Mouse (Mus musculus): Measurements from ENCODE around the gene Rara.
A peak's percentile ranks its signal among the peaks of the same experiment; 100 is the strongest.

Rara gene

DNA sequence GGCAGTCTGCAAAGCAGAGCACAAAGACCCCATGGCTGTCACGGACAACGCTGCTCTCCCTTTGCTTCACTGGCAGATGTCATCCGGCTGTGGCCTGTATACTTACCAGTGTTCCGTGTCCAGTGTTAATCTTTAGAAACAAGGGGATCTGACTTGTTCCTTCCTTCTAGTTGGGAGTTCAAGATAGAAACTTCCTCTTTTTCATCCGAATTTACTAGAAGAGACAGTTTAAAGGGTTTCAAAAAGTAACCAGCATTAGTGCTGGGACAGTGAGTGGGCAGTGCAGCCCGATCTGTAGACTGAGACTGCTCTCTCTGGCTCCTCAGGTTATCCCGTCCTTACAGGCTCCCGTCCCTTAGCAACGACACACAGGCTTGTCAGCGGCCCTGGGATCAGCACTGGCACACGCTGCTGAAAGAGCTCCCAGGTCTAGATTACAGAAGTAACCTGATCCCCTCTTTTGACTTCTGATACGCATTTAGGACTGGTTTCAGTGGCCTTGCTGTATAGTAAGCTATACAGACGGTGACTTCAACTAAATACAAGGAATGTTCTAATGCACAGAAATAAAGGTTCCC, 10.1 kb upstream of the Rara start:
- no peak for TF ChIP-seq GATA4 (IDR thresholded peaks at IDR 0.05; ENCODE audit: insufficient replicate concordance, low read length)

DNA sequence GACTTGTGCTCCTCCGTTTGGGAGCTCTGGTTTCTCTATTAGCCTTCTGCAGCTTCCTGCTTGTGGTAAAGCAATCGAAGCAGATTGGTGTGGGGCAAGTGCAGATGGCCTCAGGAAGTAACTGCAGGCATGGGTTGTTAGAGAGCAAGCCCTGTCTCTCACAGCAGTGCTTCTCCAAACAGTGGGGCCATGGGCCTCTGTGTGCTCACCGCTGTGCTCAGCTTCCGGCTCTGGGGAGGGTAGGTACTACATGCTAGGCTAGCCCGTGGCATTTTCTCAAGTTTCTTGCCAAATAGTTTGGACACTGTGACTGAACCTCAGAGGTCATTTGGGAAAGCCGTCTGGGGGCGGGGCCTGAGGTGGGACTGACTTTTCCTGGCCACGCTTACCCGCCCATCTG, 9.4 kb upstream of the Rara start:
- no peak for TF ChIP-seq GATA4 (IDR thresholded peaks at IDR 0.05; ENCODE audit: insufficient replicate concordance, low read length)

DNA sequence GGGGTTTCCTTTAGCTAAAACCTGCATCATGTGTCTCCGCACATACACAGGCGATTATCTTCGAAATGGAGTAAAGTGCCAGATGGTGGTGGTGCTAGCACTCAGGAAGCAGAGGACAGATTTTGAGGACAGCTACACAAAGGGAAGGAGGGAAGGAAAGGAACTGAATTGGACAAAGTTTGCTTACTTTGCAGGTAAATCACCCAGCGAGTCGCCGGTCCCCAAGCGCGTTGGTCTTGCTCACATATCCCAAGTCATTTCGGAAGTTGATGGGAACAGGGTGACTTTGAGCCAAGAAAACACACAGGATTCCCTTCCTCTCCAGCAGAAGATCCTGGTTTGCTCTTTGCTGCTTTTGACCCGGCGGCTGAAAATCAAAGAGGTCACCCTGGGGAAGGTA, 8.6 kb upstream of the Rara start:
- no peak for TF ChIP-seq GATA4 (IDR thresholded peaks at IDR 0.05; ENCODE audit: insufficient replicate concordance, low read length)

DNA sequence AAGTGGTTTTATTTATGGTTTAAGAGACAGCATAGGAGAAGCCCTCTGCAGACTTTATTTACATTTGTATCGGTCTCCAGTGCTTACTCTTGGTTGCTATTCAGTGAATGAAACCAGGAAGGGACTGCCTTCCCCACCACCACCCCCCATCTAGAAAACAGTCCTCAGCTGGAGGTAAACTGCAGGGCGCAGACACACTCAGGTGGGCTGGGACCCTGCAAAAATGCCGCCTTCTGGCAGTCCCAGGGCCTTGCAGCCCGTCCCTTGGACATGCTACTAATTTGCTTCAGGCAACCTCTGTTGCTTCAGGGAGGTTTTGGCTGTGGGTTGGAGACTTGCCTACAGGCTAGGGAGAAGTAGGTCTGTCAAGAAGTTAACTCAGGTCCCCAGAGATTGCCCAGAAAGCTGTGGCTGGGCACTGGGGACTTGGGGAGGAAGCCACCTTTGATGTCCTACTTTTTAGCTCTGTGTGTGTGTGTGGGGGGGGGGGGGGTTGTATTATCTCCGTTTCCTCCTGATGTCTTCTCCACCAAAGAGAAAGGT, 2.9 kb upstream of the Rara start:
- TF ChIP-seq GATA4 (IDR thresholded peaks at IDR 0.05; ENCODE audit: insufficient replicate concordance, low read length): no peak

DNA sequence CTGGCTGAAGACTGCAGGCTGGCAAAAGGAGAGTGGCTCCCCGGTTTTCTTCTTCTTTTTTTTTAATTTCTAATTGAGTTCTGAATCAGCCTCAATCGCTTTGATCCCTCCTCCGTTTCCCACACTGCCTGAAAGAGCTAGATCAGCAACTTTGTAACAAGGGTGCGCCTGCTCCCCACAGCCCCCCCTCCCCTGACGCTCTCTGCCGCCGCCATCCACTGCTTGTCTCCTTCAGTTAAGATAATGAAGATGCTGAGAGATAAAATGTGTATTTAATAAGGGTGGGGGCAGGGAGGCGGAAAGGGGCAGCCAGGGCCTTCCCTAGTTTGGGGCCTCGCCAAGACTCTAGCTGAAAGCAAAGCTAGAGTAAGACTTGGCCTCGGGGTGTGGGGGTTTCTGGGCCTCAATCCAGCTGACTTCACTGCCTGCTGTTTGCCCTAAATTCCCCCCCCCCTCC, 2.3 kb upstream of the Rara start:
- TF ChIP-seq GATA4 (IDR thresholded peaks at IDR 0.05; ENCODE audit: insufficient replicate concordance, low read length): no peak

DNA sequence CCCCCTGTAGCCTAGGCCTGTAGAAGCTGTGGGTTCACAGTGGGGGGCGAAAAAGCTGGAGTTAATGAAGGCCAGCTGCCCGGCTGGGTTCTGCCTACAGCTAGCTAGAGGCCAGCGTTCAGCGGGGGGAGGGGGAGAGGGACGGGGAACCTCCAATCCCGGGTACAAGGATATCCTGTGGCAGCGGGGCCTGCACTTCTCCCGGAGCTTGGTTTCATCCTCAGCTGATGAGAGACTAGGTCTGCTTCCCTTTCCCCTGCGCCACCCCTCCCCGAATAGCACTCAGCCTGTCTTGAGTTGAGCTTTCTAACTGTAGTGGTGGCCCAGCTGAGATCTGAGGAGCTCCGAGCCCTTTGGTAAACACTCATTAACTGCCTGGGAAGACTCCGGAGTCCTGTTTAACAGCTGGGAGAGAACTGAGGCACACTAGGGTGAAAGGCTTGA, 1.7 kb upstream of the Rara start:
- no peak for TF ChIP-seq GATA4 (IDR thresholded peaks at IDR 0.05; ENCODE audit: insufficient replicate concordance, low read length)

DNA sequence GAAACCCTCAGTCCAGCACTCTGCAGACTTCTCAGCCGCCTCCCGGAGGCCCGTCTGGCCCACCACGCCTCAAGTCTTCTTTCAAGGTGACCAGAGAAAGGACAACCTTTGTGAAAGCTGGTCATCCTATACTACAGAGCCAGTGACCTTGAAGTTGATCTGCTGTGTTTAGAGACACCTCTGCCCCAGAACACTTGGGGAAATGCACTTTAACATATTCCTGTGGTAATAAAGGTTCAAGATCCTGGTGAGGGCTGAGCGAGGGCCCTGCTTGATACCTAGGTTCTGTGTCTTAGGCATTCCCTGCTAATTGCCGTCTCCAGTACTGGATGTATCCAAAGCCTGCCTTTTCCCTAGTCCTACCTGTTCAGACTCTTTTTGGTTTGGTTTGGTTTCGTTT, 1.1 kb upstream of the Rara start:
- no peak for TF ChIP-seq GATA4 (IDR thresholded peaks at IDR 0.05; ENCODE audit: insufficient replicate concordance, low read length)

DNA sequence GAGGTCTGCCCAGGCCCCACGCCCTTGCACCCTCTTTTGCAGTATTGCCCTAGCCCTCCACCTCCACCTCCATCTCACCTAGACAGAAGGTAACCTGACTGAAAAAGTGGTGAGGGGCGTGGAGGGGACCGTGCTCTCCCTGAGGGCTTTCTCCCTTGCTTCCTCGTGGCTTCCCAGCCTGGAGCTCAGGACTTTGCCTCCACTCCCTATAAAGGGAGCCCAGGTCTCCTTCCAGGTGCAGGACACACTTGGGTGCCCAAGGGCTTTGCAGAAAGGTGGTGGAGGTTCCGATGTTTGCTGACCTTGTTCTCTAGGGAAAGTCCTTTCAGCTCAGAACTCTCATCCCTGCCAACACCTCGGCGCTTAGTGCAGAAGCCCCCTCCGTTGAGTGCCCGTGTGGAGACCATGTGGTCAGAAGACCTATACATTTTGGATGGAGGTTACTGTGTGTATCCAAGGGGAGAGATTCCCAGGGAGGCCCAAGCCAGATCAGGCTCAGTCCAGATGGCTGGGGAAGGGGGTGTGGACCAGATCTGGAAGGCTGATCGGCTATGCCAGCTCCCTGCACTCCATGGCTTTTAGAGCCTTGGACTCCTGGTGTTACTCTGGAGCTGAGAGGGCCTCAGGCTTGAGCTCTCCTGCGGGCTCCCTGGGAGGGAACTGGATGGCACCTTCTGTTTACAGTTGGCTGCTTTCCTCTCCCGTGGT, 722 bp downstream of the Rara start:
- TF ChIP-seq GATA4 (IDR thresholded peaks at IDR 0.05; ENCODE audit: insufficient replicate concordance, low read length): no peak

DNA sequence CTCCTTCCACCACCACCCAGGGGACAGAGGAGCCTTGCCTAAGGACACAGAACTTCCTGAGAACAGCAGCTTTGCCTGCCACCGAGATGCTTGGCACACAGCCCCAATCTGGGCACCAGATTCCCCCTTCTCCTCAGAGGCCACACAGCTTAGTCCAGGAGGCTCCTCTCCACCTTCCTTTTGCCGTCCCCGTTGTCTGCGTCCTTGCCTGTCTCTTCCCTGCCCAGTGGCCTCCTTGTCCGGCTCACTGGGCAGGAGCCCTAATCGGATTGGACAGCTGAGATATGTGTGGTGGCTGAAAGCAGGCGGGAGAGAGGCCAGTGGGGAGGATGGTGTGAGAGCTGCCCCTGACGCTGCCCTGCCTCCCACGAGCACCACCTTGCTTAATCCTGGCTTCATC, 1.9 kb downstream of the Rara start:
- TF ChIP-seq GATA4 (IDR thresholded peaks at IDR 0.05; ENCODE audit: insufficient replicate concordance, low read length): no peak

DNA sequence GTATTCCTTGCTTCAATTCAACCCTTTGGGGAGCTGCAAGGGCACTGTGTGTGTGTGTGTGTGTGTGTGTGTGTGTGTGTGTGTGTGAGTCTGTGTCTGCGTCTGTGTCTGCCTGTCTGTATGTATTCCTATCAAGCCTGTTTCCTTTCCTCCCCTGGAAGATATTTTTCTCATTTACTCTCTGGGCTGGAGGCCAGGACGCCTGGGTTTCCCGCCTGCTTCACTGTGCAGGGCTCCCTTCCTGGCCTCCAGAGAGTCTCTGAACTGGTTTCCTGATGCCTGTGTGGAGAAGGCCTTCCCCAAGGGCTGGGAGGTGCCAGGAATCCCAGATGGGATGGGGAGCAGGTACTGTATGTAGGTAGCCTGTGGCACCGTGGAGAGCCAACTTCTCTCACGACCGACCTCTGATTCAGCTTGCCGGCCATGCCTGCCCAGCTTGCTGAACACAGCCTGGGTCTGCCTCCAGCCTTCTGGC, 2.5 kb downstream of the Rara start:
- peak; percentile 55; the same call in 1 of the 2 replicates for TF ChIP-seq GATA4 (IDR thresholded peaks at IDR 0.05; ENCODE audit: insufficient replicate concordance, low read length)

DNA sequence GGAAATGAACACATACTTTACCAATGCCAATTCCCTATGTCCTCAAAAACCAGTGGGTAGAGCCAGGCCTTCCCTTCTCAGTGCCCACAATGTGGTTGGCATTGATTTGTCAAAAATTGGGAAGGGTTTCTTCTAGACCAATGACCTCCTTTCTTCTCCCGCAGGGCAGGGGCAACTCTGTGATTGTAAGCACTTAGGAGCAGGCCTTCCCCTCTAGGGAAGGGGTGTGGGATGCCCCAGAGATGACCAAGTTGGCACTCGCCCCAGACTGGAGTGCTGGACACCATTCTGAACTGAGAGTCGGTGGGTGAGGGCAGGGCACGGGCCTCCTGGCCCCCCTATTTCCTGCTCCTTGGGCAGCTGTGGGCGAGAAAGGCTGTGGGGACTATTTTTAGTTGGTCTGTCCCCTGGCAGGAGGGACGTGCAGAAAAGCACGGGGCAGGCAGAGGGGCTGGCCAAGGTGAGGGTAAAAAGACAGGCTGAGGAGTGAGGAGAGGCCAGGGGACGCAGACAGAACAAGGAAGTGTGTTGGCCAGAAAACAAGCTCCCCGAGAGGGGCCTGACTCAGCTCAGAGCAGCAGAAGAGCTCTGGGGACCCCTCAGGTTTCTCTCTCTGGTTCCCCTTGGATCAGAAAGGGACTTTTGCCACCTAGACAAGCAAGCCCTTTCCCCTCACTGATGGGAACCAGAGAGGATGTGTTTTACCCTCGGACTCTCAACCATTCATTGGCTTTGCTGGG, 3.3 kb downstream of the Rara start:
- TF ChIP-seq GATA4 (IDR thresholded peaks at IDR 0.05; ENCODE audit: insufficient replicate concordance, low read length): no peak

DNA sequence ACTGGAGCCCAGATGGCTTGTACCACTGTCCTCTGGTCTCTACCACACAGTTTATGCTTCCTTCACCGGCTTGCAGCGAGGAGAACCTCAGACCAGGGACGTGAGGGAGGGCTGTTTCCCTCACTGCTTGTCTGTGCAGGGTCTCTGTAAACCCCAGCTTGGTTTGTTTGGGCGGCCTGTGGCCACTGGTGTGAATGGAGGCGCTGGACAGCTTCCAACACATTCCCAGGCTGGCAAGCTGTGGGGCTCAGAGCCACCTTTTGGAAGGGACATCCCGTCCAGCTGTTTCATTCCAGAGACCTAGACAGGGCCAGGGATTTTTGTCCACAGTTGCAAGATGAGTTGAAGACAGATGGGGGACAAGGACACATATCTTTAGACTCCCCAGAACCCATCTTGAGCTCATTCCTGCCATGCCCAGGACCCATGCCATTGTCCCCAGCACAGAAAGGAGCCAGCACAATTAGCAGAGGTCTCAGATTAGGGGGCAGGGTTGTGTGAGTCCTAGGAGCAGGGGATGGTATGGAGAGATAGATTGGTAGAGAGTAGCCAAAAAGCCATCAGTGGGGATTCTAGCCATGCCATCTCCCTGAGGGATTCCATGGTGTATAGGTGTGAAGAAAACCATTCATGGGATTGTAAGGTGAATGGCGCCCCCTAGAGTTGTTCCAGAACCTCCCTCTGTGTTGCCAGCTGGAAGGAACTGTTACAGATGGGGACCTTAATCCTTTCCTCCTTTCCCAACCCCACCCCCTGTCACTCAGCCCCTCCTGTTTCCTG, 4.1 kb downstream of the Rara start:
- TF ChIP-seq GATA4 (IDR thresholded peaks at IDR 0.05; ENCODE audit: insufficient replicate concordance, low read length): no peak

DNA sequence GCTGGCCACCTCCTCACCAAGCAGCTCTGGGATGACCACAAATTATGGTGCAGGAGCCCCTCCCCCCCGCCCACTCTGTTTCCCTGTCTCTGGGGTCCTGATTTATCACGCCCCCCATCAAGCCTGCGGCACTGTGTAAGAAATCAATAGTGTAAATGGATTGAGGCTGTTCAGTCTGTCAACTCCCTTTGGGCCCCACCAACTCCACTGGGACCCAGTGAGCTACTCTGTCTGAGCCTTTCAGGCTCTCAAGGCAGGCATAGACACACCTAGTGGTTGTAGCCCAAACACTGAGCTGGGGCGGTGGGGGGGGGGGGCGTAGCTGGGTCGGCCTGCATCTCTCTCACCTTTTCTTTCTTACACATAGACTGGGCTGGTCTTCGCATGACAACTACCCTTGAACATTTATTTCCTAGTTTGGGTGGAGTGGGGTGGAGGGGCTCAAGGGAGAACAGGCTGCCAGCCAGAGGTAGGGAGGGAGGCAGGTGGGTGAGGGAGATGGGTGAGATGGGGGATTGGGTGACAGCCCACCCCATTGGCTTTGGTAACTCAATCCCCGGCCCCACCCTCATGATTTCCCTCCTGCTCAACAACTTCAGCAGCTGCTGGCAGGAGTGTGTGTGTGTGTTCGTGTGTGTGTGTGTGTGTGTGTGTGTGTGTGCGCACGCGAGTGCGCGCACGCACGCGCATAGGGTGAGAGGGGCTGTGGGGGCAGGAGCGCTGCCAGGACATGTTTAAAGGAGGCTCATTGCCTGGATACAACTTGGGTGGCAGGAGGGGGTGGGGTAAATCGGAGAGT, 4.9 kb downstream of the Rara start:
- TF ChIP-seq GATA4 (IDR thresholded peaks at IDR 0.05; ENCODE audit: insufficient replicate concordance, low read length): no peak

DNA sequence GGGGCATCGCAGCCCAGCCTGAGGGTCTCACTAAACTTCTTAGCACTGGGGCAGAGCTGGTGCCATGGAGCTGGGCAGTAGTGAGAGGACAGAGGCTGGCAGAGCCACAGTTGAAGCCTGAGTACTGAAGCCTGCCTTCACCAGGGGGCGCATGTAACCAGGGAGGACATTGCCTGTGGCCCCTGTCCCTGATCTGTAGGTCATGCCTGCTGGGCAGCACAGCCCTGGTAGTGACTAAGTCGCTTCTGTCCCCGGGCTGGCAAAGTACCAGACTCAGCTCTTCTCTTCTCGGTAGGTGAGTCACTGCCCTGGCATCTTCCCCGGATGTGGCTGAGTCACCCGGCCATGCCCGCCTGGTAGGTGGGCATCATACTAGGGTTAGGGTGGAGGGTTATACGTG, 5.5 kb downstream of the Rara start:
- TF ChIP-seq GATA4 (IDR thresholded peaks at IDR 0.05; ENCODE audit: insufficient replicate concordance, low read length): no peak
